Mouse (Mus musculus): ENCODE measurements around the gene Gm45021. TPM values are rescaled to one million over a fixed set of nuclear protein-coding genes. Genes with fewer than 3 reads are reported as not detected.

Gm45021 gene
- polyA plus RNA-seq, 1 experiment from 2014 or later, result not detected

- Histone ChIP-seq H3K4me2 (replicated peaks) (peak within 1 kb of the TSS; percentile 86), H3K9me3 (no peaks in the 10 kb centered on the region), H3K4me1 (peaks cover 23% of the 10 kb centered on the region), H3K36me3 (peaks cover 7% of the 10 kb centered on the region), H3K9ac (peak within 1 kb of the TSS; percentile 66), H3K4me3 (peak within 1 kb of the TSS; percentile 53), H3K27ac (no peak within 1 kb of the TSS), H3K27me3 (peaks cover 64% of the 10 kb centered on the region)
- 31% methylated on average over 8 of the region's 8 CpGs for WGBS
- ATAC-seq (ENCODE audit: low FRiP score, low read depth), result no peak
Measured at GRCm38 (mm10) chr6:48626464-48626863, 37.1 kb downstream of the Gm45021 start, which contains the start of gene AI854703. AI854703 (plus strand) TSS chr6:48626764.

GRCm38 (mm10) chr6:48626984-48627383 is 37.6 kb downstream of the Gm45021 start:
- Histone ChIP-seq H3K27ac (no peak overlapping the region), H3K36me3 (peaks cover 2% of the 10 kb centered on the region; the same call in 1 of the 2 replicates), H3K4me1 (peaks cover 23% of the 10 kb centered on the region), H3K9me3 (no peaks in the 10 kb centered on the region), H3K9ac (peak overlapping the region; percentile 66), H3K4me2 (replicated peaks) (peak overlapping the region; percentile 86), H3K4me3 (peak overlapping the region; percentile 53), H3K27me3 (peaks cover 68% of the 10 kb centered on the region)
- WGBS, result under 1% methylated on average over 32 of the region's 32 CpGs
- peak; percentile 49; the same call in 1 of the 2 replicates for ATAC-seq (ENCODE audit: low FRiP score, low read depth)

DNA sequence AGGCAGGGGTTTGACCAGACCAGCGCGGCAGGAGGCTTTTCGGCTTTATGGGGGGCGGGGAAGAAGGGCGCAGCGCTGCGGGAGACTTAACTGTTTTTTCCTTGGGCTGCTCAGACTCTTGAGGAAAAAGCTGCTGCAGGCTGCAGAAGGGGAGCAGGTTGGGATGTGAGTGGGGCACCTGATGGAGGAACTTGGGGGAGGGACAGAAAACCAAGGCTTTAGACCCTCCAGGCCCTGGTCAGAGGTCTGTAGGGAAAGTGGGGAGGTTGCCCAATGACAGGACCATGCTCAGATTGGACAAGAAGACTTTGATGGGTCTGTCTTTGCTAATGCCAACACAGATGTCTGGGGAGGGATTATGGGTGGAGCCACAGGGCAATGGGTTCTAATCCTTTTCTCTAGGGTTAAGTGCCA is 38.1 kb downstream of the Gm45021 start:
- Histone ChIP-seq H3K36me3 (no peaks in the 10 kb centered on the region), H3K9ac (peak overlapping the region; percentile 66), H3K4me3 (peak overlapping the region; percentile 53), H3K4me2 (replicated peaks) (peak overlapping the region; percentile 86), H3K27ac (no peak overlapping the region), H3K9me3 (no peaks in the 10 kb centered on the region), H3K27me3 (peaks cover 68% of the 10 kb centered on the region), H3K4me1 (peaks cover 23% of the 10 kb centered on the region)
- WGBS, result 3% methylated on average over 7 of the region's 7 CpGs
- ATAC-seq (ENCODE audit: low FRiP score, low read depth), result no peak

- no peak overlapping the region for H3K4me3 ChIP-seq
- 77% methylated on average over 3 of the region's 3 CpGs for WGBS
- H3K27ac ChIP-seq, result no peak overlapping the region
- H3K27me3 ChIP-seq, result peaks cover 68% of the 10 kb centered on the region
- no peaks in the 10 kb centered on the region for H3K9me3 ChIP-seq
- H3K9ac ChIP-seq, result no peak overlapping the region
- H3K36me3 ChIP-seq, result no peaks in the 10 kb centered on the region
- ATAC-seq (ENCODE audit: low FRiP score, low read depth), result no peak
- H3K4me2 ChIP-seq (replicated peaks), result no peak overlapping the region
- peaks cover 23% of the 10 kb centered on the region for H3K4me1 ChIP-seq
Measured at GRCm38 (mm10) chr6:48628377-48628776, 39.0 kb downstream of the Gm45021 start.

GRCm38 (mm10) chr6:48628808-48629660 is 39.6 kb downstream of the Gm45021 start:
- H3K27ac ChIP-seq, result no peak overlapping the region
- peak overlapping the region; percentile 63 for H3K9ac ChIP-seq
- peak overlapping the region; percentile 49 for H3K4me3 ChIP-seq
- no peaks in the 10 kb centered on the region for H3K36me3 ChIP-seq
- H3K27me3 ChIP-seq, result peaks cover 68% of the 10 kb centered on the region
- no peak for ATAC-seq (ENCODE audit: low FRiP score, low read depth)
- no peaks in the 10 kb centered on the region for H3K9me3 ChIP-seq
- peak overlapping the region; percentile 88 for H3K4me2 ChIP-seq (replicated peaks)
- 7% methylated on average over 54 of the region's 54 CpGs for WGBS
- peaks cover 23% of the 10 kb centered on the region for H3K4me1 ChIP-seq

GRCm38 (mm10) chr6:48629661-48630034 is 40.2 kb downstream of the Gm45021 start:
- ATAC-seq (ENCODE audit: low FRiP score, low read depth), result no peak
- peaks cover 68% of the 10 kb centered on the region for H3K27me3 ChIP-seq
- 14% methylated on average over 13 of the region's 13 CpGs for WGBS

GRCm38 (mm10) chr6:48630831-48631230 is 41.4 kb downstream of the Gm45021 start:
- no peaks in the 10 kb centered on the region for H3K9me3 ChIP-seq
- H3K4me3 ChIP-seq, result no peak overlapping the region
- no peak overlapping the region for H3K4me2 ChIP-seq (replicated peaks)
- H3K9ac ChIP-seq, result no peak overlapping the region
- ATAC-seq (ENCODE audit: low FRiP score, low read depth), result no peak
- no peaks in the 10 kb centered on the region for H3K36me3 ChIP-seq
- peaks cover 59% of the 10 kb centered on the region for H3K27me3 ChIP-seq
- H3K4me1 ChIP-seq, result peaks cover 23% of the 10 kb centered on the region
- WGBS, result 85% methylated on average over 8 of the region's 8 CpGs
- no peak overlapping the region for H3K27ac ChIP-seq

More at GRCm38 (mm10) chr6:48629661-48630034, 40.2 kb downstream of the Gm45021 start:
- Histone ChIP-seq H3K9me3 (no peaks in the 10 kb centered on the region), H3K27ac (no peak overlapping the region), H3K4me3 (peak overlapping the region; percentile 49), H3K36me3 (no peaks in the 10 kb centered on the region), H3K4me2 (replicated peaks) (peak overlapping the region; percentile 88), H3K9ac (peak overlapping the region; percentile 63), H3K4me1 (peaks cover 23% of the 10 kb centered on the region)

DNA sequence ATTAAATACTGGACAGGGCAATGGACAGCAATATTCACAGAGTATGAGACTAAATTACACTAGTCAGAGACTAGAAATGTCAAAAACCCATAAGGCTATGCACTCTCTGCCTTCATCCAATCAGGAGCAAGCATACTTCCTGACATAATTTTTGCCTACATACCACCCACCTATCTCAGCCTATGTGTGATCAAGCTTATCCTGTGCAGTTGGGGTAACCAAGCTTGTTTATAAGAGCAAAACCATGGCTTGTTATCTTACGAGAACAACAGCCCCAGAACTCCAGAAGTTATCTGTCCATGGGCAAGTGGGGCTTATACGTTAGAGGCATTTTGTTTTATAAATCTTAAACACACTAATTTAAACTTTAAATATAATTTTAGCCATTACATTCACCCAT is 45.7 kb downstream of the Gm45021 start:
- Histone ChIP-seq H3K36me3 (no peaks in the 10 kb centered on the region), H3K4me3 (no peak overlapping the region), H3K4me2 (replicated peaks) (no peak overlapping the region), H3K27me3 (peaks cover 17% of the 10 kb centered on the region), H3K9ac (no peak overlapping the region), H3K4me1 (no peaks in the 10 kb centered on the region), H3K9me3 (no peaks in the 10 kb centered on the region), H3K27ac (no peak overlapping the region)
- ATAC-seq (ENCODE audit: low FRiP score, low read depth), result no peak
- 83% methylated on average over 2 of the region's 2 CpGs for WGBS

- no peaks in the 10 kb centered on the region for H3K9me3 ChIP-seq
- H3K4me2 ChIP-seq (replicated peaks), result no peak overlapping the region
- WGBS, result 67% methylated on average over 6 of the region's 6 CpGs
- H3K9ac ChIP-seq, result no peak overlapping the region
- no peak overlapping the region for H3K4me3 ChIP-seq
- no peaks in the 10 kb centered on the region for H3K4me1 ChIP-seq
- H3K27ac ChIP-seq, result no peak overlapping the region
- peaks cover 3% of the 10 kb centered on the region; the same call in 1 of the 2 replicates for H3K27me3 ChIP-seq
- no peaks in the 10 kb centered on the region for H3K36me3 ChIP-seq
- no peak for ATAC-seq (ENCODE audit: low FRiP score, low read depth)
Measured at GRCm38 (mm10) chr6:48636515-48636914, 47.1 kb downstream of the Gm45021 start.

- ATAC-seq (ENCODE audit: low FRiP score, low read depth), result no peak
- H3K4me1 ChIP-seq, result no peaks in the 10 kb centered on the region
- H3K27me3 ChIP-seq, result no peaks in the 10 kb centered on the region
- H3K36me3 ChIP-seq, result no peaks in the 10 kb centered on the region
- H3K4me3 ChIP-seq, result no peak overlapping the region
- H3K4me2 ChIP-seq (replicated peaks), result no peak overlapping the region
- 59% methylated on average over 6 of the region's 6 CpGs for WGBS
- H3K9ac ChIP-seq, result no peak overlapping the region
- no peak overlapping the region for H3K27ac ChIP-seq
- no peaks in the 10 kb centered on the region for H3K9me3 ChIP-seq
Measured at GRCm38 (mm10) chr6:48637811-48638500, 48.5 kb downstream of the Gm45021 start.

DNA sequence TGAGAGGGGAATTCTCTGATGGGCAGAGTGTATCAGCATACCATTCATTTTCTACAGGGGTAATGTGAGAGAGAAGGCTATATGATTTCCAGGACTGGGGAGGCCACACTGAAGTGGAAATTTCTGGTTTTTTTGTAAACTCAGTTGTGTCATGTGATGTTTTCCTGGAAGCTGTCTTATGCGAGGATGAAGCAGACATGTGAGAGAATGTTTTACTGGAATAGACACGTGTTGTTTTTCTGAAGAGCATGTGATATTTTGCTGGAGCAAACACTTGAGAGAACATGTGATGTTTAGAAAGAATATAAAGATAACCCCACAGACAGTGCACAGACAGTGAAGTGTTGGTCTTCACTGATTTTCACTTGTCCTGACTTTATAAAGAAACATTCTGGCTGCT is 49.1 kb downstream of the Gm45021 start:
- no peaks in the 10 kb centered on the region for H3K27me3 ChIP-seq
- H3K9me3 ChIP-seq, result no peaks in the 10 kb centered on the region
- no peak overlapping the region for H3K4me2 ChIP-seq (replicated peaks)
- H3K36me3 ChIP-seq, result no peaks in the 10 kb centered on the region
- ATAC-seq (ENCODE audit: low FRiP score, low read depth), result no peak
- H3K4me3 ChIP-seq, result no peak overlapping the region
- WGBS, result 74% methylated on average over 2 of the region's 2 CpGs
- H3K4me1 ChIP-seq, result no peaks in the 10 kb centered on the region
- H3K9ac ChIP-seq, result no peak overlapping the region
- H3K27ac ChIP-seq, result no peak overlapping the region

DNA sequence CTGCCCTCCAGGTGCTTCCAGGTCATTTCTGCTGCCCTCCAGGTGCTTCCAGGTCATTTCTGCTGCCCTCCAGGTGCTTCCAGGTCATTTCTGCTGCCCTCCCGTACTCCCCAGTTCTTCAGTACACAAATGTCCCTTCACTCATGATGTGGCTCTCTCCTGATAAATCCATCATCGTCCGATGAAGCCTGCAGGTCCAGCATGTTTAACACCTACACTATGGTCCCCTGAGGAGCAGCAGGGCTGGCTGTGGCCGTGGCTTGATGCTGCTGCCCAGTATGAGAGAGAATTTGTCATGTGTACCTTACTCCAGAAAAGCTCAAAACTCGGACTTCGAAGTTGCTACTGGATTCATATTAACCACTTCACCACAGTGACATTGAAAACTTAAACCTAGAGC is 52.0 kb downstream of the Gm45021 start:
- Histone ChIP-seq H3K36me3 (no peaks in the 10 kb centered on the region), H3K4me3 (no peak overlapping the region), H3K9ac (no peak overlapping the region), H3K27ac (no peak overlapping the region), H3K4me1 (no peaks in the 10 kb centered on the region), H3K27me3 (no peaks in the 10 kb centered on the region), H3K4me2 (replicated peaks) (no peak overlapping the region), H3K9me3 (no peaks in the 10 kb centered on the region)
- ATAC-seq (ENCODE audit: low FRiP score, low read depth), result no peak
- 75% methylated on average over 6 of the region's 6 CpGs for WGBS
